Mouse (Mus musculus) small intestine, adult 2 months (tissue): ENCODE data around the gene Ninj2.

Source experiments
- CTCF ChIP-seq: fragments of 200-500 bp; IDR thresholded peaks from 2 replicates; pipeline ENCODE4 v1.5.1; 2012; ENCODE audit warnings: low read depth, mild to moderate bottlenecking, control low read depth, inconsistent platforms, low read length, moderate library complexity, mixed read lengths; ENCODE audit not compliant: insufficient replicate concordance, insufficient read length; ENCODE audit errors: extremely low read depth
- POLR2A ChIP-seq: fragments of 200-500 bp; IDR thresholded peaks from 2 replicates; pipeline ENCODE4 v1.6.1; 2012; ENCODE audit warnings: low read depth, mild to moderate bottlenecking, control low read depth, inconsistent platforms, low read length, moderate library complexity

DNA sequence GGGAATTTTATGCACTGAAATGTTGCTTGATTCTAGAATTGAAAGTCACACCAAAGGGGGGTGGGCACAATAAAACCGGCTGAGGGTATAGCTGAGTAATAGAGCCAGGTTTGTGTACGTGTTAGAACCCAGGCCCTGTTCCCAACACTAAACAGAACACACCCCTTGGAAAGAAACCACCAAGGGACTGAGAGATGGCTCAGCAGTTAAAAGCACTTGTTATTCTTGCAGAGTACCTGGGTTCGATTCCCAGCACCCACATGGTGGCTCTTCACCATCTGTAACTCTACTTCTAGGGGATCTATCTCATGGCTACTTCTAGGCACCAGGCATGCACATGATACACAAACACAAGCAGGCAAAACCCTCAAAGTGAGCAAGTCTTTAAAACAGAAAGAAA is 20.7 kb downstream of the Ninj2 start:
- TF ChIP-seq CTCF = no peak
- no peak for TF ChIP-seq POLR2A
